Mouse (Mus musculus): ENCODE data around the gene Lrriq3. TPM values are rescaled to one million over a fixed set of nuclear protein-coding genes. Genes with fewer than 3 reads are reported as not detected.

The Lrriq3 gene
- polyA plus RNA-seq, 2 experiments: 0.09 to 0.14 TPM

GRCm38 (mm10) chr3:155235502-155235901, 142.3 kb downstream of the Lrriq3 start:
- Histone ChIP-seq H3K9me3 (ENCODE audit: control insufficient read depth, low read length) (no peaks in the 10 kb centered on the region), H3K4me3 (ENCODE audit: insufficient read depth in 1 of 2, low read depth in 2 of 2, low read length in 2 of 2) (no peak overlapping the region), H3K9ac (replicated peaks) (no peak overlapping the region), H3K27ac (no peak overlapping the region), H3K27me3 (ENCODE audit: control insufficient read depth, insufficient read depth, low read length) (no peaks in the 10 kb centered on the region), H3K36me3 (replicated peaks; ENCODE audit: control insufficient read depth, insufficient read depth, low read depth) (no peaks in the 10 kb centered on the region), H3K4me1 (replicated peaks; ENCODE audit: control insufficient read depth in 2 of 2, insufficient read depth in 2 of 2, low read length in 1 of 2) (no peaks in the 10 kb centered on the region), H3K4me2 (ENCODE audit: low read depth) (no peak overlapping the region)
- TF ChIP-seq EP300 (IDR thresholded peaks at IDR 0.05; ENCODE audit: low read depth) (no peak), CTCF (IDR thresholded peaks at IDR 0.05; ENCODE audit: low read depth) (no peak)
- DNase-seq (ENCODE audit: low read depth in 3 of 3, low spot score in 3 of 3) (no peak), ATAC-seq (ENCODE audit: insufficient read depth) (no peak)

Other genes starting within 250 kb of the Lrriq3 start
- not detected in 2 replicates for gene Tnni3k, start 38.0 kb upstream of the Lrriq3 start, polyA plus RNA-seq (2012; rRNA removed)
- not detected in 2 replicates for gene Tnni3k, start 38.0 kb upstream of the Lrriq3 start, polyA plus RNA-seq (2014; fragmentation: Nextera tagmentation; extraction: Ambion mirVana)
- gene Fpgt, start within 50 bp of the Lrriq3 start, polyA plus RNA-seq (2012; rRNA removed): 2.1 and 3.0 TPM in 2 replicates
- gene Fpgt, start within 50 bp of the Lrriq3 start, polyA plus RNA-seq (2014; fragmentation: Nextera tagmentation; extraction: Ambion mirVana): 5.6 TPM in 2 replicates

Measured in liver, embryonic 14.5 days (tissue).